Mouse (Mus musculus) spleen, postnatal 10 days (tissue): ENCODE results near the gene Olfr477.
"Not testable (repeated sequence)": the region's sequence is repeated elsewhere in the genome, so short reads cannot be mapped to it uniquely, and the experiment has no call there.

Source experiments
- DNase-seq, 2 experiments: peaks; one replicate each; pipeline ENCODE4 v3.0.0; 2021 to 2022; ENCODE audit warnings: low spot score in 2 of 2

Gene Olfr477

DNA sequence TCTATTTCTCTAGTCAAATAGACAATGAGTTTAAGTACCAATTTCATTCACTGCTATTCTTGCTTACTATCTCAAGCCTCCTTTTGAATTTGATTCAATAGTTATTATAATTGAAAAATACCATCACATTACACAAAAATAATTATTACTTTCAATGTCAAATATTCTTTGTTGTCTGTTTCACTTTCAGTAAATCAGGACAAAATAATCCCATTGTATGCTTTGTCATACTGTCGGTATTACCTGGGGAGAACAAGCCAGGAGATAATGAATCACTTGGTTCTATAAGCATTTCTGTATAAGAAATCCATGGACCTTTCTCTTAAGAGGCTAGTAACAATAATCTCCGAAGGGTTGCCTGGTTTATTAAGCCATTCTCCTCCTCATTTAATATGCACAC is at the start of gene Olfr477:
Gene Olfr477, plus strand, starts transcription at position 301 of the 400 bp plus-strand sequence.
- DNase-seq = no peak

GRCm38 (mm10) chr7:107952539-107952938 is 34.0 kb upstream of the Olfr477 start:
- DNase-seq = not testable (repeated sequence)

DNA sequence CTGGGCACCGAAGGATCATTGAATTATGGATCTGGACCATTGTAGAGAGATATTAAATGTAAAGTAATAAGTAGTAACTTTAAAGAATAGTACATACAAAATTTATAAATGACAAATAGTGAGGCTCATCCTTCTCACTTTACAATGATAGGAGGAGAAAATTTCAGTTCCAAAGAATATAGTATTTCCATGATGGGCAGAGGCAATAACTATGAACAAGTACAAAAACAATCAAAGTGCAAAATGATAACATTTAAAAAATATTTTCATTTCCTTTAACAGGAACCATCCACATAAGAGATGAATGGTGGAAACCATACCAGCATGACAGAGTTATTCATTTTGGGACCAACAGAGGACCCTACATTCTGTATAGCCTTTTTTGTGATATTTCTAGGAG is 32.1 kb upstream of the Olfr477 start, which contains the start of gene Olfr474:
Gene Olfr474, plus strand, starts transcription at position 301 of the 400 bp plus-strand sequence.
- no peak for DNase-seq

DNA sequence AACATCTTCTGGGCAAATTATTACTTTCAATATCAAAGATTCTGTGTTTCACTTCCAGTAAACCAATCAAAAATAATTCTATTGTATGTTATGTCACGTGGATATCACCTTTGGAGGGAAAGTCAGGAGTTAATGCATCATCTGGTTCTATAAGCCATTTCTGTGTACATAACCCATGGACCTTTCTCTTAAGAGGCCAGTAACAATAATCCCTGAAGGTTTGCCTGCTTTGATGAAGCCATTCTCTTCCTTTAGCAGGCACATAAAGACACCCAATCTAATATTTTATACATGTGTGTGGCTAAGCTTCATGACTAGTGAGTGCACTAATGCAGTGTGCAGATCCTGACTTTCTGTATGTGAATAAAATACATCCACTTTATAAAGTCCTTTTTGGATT is 22.0 kb upstream of the Olfr477 start, which contains the start of gene Olfr476:
Gene Olfr476, plus strand, starts transcription at position 301 of the 400 bp plus-strand sequence.
- no peak for DNase-seq

DNA sequence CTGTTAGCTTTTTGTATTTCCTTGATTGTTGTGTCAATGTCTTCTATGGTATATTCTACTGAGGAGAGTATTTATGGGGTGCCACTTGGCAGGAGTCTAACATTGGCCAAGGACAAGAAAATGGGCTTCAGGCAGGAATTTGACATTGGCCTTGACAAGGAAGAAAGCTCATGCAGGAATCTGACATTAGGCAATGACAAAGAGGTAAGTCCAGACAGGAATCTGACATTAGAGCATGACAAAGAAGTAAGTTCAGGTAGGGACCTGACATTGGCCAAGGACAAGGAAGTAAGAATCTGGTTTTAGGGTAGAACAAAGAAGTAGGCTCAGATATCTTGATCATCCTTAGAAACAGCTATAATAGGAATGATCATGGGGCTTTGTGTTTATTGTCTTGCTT is 27.8 kb downstream of the Olfr477 start:
- not testable (repeated sequence) for DNase-seq

DNA sequence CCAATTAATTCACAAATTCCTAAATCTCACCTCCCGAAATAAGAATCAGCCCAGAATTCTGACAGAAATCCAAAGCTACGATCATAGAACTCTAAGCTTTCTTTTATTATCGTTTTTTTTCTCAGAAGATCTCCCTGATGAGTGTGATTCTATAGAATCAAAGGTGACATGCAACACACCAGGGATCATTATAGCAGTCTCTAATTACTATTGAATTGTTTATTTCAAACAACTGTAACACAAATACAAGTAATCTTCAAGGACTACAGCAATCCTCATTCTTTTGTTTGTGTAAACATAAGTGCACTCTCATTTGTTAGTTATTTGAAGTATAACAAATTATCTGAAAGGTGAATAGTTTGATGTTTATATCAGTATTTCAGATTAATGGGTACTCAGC is 47.4 kb downstream of the Olfr477 start, which contains the start of gene Olfr478:
Gene Olfr478, minus strand, starts transcription at position 101 of the 400 bp plus-strand sequence.
- DNase-seq = no peak
